Mouse (Mus musculus): ENCODE measurements around the gene Ercc8. TPM values are rescaled to one million over a fixed set of nuclear protein-coding genes. Genes with fewer than 3 reads are reported as not detected.

Gene Ercc8
- total RNA-seq, 2 experiments from 2014 or later, result 2.9 TPM; not detected in 1

DNA sequence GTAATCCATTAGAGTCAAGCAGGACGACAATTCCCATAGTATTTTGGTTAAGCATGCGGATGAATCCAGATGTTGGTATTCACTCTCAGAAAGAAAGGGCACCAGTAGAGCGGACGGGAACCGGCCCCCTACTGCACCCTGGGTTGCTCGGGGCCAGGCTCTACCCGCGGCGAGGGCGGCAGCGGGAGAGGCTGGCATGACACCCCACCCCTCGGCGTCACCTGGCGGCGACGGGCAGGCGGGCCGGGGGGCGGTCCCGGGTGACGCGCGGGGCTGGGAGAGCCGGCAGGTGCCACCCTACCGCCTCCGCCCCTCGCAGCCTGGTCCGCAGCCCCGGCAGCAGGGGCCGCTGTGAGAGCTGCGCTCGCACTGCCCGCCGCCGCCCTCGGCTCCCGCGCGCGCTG, 55.6 kb downstream of the Ercc8 start, which contains the start of gene Elovl7:
TSS of gene Elovl7 (plus strand) at position 324 of the 404 bp plus-strand sequence.
- ATAC-seq (replicated peaks; ENCODE audit: low FRiP score, poor library complexity, severe bottlenecking), result peak; percentile 67; the same call in 1 of the 2 replicates

DNA sequence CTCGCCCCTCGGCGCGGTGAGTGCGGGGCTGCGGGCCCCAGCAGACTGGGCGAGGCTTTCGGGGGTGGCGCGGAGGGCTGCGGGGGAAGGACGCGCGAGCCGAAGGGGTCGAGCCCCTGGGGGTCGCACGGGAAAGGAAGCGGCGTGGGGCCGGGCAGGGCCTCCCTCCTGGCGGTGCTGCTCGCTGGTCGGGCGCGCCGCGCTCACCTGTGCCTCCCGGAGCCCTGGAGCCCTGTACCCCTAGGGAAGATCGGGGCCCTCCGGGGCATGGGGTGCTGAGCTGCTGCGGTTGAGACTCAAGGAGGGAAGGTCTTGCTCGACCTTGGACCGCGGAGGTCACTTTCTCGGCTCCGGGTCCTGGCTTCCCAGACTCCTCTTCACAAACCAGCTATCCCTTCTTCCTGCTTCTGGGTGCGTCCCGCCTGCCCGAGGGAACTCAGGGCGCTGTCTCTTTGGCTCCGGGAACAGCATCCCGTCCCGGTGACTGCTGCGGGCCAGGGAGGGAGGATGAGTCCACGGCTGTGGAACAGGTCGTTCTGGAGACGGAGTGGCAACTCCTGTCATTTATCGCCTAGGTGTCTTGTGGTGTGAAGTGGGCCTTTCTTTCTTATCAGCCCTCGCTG, 56.1 kb downstream of the Ercc8 start:
- ATAC-seq (replicated peaks; ENCODE audit: low FRiP score, poor library complexity, severe bottlenecking), result no peak

- ATAC-seq (replicated peaks; ENCODE audit: low FRiP score, poor library complexity, severe bottlenecking), result no peak
Observed at GRCm38 (mm10) chr13:108215231-108215780, 56.8 kb downstream of the Ercc8 start.

DNA sequence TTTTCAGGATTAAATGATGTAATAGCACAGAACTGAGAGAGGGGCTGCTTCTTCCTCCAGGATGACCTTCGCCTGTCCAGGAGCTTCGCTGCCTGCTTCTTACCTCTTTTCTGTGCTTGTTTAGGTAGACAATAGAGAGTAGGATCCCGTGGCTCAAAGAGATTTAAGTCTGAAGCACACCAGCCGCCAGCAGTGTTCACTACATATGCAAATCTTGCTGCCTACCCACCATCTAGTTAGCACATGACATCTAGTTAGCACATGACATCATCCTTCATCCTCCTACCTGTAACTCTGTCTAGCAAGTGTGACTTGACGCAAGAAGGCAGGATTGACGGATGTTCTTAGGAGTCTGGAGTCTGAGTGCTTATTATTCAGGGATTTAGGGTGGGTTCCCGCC, 61.2 kb downstream of the Ercc8 start:
- no peak for ATAC-seq (replicated peaks; ENCODE audit: low FRiP score, poor library complexity, severe bottlenecking)

DNA sequence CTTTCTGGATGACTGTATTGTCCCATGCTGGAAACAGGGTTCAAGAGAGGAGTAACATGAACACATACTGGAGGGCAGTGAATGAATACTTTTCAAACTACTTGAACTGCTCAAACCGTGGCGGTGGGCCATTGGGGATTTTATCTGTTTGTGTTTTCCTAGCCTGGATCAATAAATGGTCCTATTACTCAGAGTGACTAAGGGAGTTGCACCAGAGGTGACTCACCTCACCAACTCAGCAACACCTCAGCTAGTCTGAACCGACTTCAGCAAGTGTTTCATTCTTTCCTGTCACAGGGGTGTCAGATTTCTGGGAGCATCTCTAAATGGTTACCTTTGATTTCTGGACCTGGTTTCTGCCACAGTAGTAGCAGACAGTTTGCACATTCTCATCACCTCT, 70.7 kb downstream of the Ercc8 start:
- ATAC-seq (replicated peaks; ENCODE audit: low FRiP score, poor library complexity, severe bottlenecking), result no peak

- no peak for ATAC-seq (replicated peaks; ENCODE audit: low FRiP score, poor library complexity, severe bottlenecking)
Observed at GRCm38 (mm10) chr13:108229634-108230330, 71.3 kb downstream of the Ercc8 start.

- ATAC-seq (replicated peaks; ENCODE audit: low FRiP score, poor library complexity, severe bottlenecking), result no peak
Observed at GRCm38 (mm10) chr13:108240012-108240411, 81.5 kb downstream of the Ercc8 start.

- ATAC-seq (replicated peaks; ENCODE audit: low FRiP score, poor library complexity, severe bottlenecking), result no peak
Observed at GRCm38 (mm10) chr13:108241715-108242114, 83.2 kb downstream of the Ercc8 start.

Other genes with a start within 250 kb of the Ercc8 start
- 11.9 and 30.6 TPM in 2 replicates for gene Smim15, start 114.3 kb upstream of the Ercc8 start, total RNA-seq (2015; ENCODE audit: low replicate concordance)
- 43.5 and 59.9 TPM in 2 replicates for gene Smim15, start 114.3 kb upstream of the Ercc8 start, total RNA-seq (2017; ENCODE audit: low replicate concordance)
- gene Ndufaf2, start 108 bp upstream of the Ercc8 start, total RNA-seq (2015; ENCODE audit: low replicate concordance), result 8.3 and 12.6 TPM in 2 replicates
- gene Ndufaf2, start 108 bp upstream of the Ercc8 start, total RNA-seq (2017; ENCODE audit: low replicate concordance), result 8.9 and 13.3 TPM in 2 replicates
- 0.72 TPM in 1 of 2 replicates, not detected in the other for gene Elovl7, start 55.7 kb downstream of the Ercc8 start, total RNA-seq (2015; ENCODE audit: low replicate concordance)
- 1.1 TPM in 1 of 2 replicates, not detected in the other for gene Elovl7, start 55.7 kb downstream of the Ercc8 start, total RNA-seq (2017; ENCODE audit: low replicate concordance)
- 163 and 205 TPM in 2 replicates for gene Depdc1b, start 157.6 kb downstream of the Ercc8 start, total RNA-seq (2015; ENCODE audit: low replicate concordance)
- 175 and 226 TPM in 2 replicates for gene Depdc1b, start 157.6 kb downstream of the Ercc8 start, total RNA-seq (2017; ENCODE audit: low replicate concordance)